Mouse (Mus musculus): ENCODE data around the gene Sertad2. TPM values are rescaled to one million over a fixed set of nuclear protein-coding genes. Genes with fewer than 3 reads are reported as not detected.

Sertad2 gene
- polyA plus RNA-seq, 1 experiment: 24.2 TPM

- TF ChIP-seq GATA1 (IDR thresholded peaks at IDR 0.05; ENCODE audit: low read length): no peak
Measured at GRCm38 (mm10) chr11:20645521-20645920, 102.5 kb downstream of the Sertad2 start.

GRCm38 (mm10) chr11:20646142-20646541 lies 103.1 kb downstream of the Sertad2 start:
- TF ChIP-seq GATA1 (IDR thresholded peaks at IDR 0.05; ENCODE audit: low read length): no peak

- TF ChIP-seq GATA1 (IDR thresholded peaks at IDR 0.05; ENCODE audit: low read length): no peak
Measured at GRCm38 (mm10) chr11:20646986-20647726, 104.1 kb downstream of the Sertad2 start.

DNA sequence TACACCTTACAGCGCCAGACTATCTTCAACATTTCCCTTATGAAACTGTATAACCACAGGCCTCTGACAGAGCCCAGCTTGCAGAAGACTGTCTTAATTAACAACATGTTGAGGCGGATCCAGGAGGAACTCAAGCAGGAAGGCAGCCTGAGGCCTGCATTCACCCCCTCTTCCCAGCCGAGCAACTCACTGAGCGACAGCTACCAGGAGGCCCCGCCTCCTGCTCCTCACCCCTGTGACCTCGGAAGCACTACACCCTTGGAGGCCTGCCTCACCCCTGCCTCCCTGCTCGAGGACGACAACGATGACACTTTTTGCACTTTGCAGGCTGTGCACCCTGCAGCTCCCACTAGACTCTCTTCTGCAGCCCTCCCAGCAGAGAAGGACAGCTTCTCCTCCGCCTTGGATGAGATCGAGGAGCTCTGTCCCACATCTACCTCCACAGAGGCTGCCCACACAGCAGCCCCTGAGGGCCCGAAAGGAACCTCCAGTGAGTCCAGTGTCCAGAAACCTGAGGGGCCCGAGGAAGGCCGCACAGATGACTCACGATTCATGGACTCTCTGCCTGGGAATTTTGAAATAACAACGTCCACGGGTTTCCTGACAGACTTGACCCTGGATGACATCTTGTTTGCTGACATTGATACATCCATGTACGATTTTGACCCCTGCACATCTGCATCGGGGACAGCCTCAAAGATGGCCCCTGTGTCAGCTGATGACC lies 105.0 kb downstream of the Sertad2 start:
- no peak for TF ChIP-seq GATA1 (IDR thresholded peaks at IDR 0.05; ENCODE audit: low read length)

DNA sequence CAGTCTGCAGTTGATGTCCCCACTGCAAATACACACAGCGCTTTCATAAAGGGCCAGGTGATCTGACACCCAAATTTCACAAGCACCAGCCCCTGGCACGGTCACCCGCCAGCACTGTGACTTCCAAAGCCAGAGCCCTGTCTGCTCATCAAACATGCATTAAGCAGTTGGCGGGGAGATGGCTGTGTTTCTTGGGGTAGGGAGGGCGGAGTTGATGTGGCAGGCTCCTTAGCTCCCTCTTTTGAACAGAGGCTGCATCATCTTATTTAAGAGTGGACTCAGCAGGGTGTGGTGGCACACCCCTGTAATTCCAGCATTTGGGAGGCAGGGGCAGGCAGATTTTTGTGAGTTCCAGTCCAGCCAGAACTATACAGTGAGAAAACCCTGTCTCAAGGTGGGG lies 106.4 kb downstream of the Sertad2 start:
- no peak for TF ChIP-seq GATA1 (IDR thresholded peaks at IDR 0.05; ENCODE audit: low read length)

DNA sequence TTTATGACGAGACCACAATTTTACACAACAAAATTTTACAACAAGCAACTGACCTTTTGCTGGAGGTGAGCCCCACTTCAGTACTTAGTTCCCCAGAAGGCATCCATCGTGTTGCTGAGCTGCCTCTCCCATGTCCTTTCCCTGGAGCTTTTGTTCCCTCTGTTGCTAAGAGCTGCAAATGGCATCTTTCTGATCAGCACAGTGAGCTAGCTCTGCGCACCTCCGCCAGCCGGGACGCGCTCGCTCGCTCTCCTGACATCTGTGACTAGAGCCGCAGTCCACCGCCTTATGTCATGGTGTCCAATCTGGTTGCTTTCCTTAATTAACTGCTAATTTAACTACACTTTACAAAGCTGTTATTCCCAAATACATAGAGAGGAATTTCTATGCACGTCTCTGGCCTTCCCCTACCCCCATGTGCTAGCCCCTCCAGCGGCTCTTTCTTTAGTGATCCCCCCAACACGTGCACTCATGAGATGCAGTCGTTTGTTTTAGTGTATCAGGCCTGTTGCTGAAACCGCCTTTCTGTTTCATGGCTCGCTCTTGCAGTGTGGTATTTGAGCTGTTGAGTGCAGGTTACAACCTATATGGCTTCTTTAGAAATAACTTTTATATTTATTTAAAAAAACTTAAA lies 107.1 kb downstream of the Sertad2 start:
- TF ChIP-seq GATA1 (IDR thresholded peaks at IDR 0.05; ENCODE audit: low read length): no peak

DNA sequence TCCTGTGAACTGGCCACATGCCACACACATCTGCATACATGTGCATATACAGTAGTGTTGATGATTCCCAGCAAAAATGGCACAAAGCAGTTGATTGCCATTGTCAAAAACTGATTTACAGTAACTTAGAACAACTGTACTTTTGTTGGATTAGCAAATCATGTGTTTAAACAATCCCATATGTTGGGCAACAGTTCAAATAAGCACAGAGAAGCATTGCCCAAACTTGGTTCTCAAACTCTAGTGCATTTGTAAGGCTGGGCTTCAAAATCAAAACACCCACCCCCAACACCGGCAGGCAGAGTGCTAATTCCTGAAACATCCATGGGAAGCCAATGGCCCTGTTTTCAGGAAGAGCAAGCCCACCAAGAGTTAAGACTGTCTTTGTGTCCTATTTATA lies 108.1 kb downstream of the Sertad2 start:
- TF ChIP-seq GATA1 (IDR thresholded peaks at IDR 0.05; ENCODE audit: low read length): no peak

DNA sequence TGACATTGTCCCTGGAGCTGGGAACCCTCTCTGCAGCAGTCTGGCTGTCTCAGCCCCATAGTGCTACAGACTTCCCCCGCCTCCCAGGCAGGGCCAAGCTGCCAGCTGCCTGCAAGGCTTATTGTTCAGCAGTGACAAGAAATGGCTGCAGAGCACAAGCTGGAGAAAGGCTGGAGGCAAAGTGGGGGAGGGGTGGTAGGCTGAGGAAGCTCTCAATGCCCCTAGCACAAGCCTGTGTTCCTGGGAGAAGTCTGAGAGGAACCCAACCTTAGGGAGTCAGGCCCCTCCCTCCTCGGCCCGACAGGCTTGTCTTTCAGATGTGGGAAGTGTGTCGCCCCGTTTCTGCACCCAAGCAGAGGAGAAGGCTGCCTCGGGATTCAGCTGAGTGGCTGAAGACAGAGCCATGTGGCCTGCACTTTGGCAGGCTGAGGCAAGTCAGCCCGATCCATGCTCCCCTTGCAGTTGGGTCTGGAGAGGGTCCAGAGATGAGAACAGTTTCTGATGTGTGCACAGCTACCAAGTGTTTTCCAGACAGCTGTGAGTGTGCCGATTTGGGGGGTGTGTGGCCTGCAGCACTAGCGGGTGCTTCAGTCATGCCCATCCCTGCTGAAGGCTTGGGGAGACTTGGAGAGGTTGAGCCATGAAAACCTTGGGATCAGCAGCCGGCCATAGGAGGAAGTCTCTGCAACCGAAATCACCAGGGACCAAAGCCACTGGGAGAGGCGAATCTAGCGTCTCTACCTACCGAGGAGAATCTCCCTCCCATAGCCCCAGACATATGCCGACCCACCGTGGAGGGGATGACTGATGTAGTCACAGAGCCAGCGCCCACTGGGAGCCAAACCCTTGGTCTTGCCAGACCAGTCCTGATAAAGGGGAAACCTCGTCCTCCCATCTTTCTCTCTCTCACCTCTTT lies 113.0 kb downstream of the Sertad2 start:
- TF ChIP-seq GATA1 (IDR thresholded peaks at IDR 0.05; ENCODE audit: low read length): no peak

- no peak for TF ChIP-seq GATA1 (IDR thresholded peaks at IDR 0.05; ENCODE audit: low read length)
Measured at GRCm38 (mm10) chr11:20656711-20657057, 113.6 kb downstream of the Sertad2 start.

DNA sequence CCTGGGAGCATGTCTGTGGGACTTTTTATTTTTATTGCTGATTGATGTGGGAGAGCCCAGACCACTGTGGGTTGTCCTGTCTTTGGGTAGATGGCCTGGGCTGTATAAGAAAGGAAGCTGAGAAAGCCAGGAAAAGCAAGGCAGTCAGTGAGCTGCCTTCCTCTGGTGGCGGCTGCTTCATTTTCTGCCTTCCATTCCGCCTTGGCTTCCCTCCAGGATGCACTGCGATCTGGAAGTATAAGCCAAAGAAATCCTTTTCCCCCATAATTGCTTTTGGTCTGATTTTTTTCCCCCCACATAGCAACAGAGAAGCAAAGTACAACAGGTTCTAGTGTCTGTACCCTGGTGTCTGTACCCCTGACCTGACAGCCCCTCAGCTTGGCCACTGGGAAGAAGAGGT lies 116.0 kb downstream of the Sertad2 start:
- no peak for TF ChIP-seq GATA1 (IDR thresholded peaks at IDR 0.05; ENCODE audit: low read length)

DNA sequence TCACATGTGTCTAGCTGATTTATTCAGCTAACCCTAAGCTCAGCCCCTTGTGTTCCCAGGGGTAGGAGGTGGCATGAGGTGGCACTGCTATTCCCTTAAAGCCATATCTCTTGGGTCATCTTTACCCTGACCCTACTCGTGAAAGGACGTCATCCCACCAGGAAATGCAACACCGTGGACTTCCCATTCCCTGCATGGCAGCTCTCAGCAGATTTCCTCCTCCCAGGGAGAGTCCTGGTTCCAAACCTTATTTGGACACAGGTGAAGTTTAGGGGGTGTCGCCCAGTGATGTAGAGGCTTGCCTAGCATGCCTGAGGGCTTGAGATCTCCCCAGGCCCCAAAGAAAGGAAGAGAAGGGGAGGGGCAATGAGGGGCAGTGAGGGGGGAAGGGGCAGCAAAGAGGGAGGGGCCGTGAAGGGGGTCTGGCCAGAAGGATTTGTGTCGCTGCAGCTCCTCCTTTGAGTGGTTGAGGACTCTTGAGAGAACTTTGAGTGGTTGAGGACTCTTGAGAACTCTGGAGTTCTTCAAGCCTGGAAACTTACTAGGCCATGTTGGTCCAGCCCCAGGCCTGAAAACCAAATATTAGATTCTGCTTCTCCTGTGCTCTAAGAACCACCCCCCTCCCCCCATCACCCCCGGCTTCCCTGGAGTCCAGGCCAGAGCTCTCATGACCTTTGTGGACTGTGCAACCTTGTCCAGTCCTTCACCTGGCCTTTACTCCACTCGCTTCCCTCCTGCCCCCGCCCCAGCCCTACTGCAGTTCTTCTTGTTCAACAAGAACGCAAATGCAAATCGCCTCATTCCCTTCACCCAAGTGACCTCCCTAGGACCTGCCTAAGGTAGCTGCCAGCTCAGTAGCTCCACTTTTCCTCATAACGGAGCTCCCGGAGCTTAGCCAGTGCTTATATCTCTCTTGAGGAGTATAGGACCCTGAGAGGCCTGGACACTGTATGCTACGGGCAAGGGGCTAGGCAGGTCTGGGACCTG lies 117.4 kb downstream of the Sertad2 start:
- TF ChIP-seq GATA1 (IDR thresholded peaks at IDR 0.05; ENCODE audit: low read length): no peak

DNA sequence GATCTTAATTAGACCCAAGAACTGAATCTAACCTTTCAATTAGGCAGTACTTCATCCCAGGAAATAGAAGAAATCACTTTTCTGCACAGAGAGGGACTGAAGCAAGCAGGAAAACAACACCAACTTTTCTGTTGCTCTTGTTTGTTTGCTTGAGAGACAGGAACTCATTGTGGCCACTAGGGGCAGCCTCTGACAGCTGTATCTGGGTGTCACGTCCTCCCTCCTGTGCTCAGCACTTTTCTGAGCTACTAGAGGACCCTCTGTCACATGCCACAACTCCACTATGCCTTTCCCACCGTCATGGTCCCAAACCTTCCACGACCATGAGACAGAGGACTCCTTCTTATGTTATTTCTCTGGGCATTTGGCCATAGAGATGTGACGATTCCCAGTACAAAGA lies 118.6 kb downstream of the Sertad2 start:
- TF ChIP-seq GATA1 (IDR thresholded peaks at IDR 0.05; ENCODE audit: low read length): no peak

- no peak for TF ChIP-seq GATA1 (IDR thresholded peaks at IDR 0.05; ENCODE audit: low read length)
Measured at GRCm38 (mm10) chr11:20662811-20663210, 119.8 kb downstream of the Sertad2 start.

GRCm38 (mm10) chr11:20663580-20664198 lies 120.6 kb downstream of the Sertad2 start:
- no peak for TF ChIP-seq GATA1 (IDR thresholded peaks at IDR 0.05; ENCODE audit: low read length)
